8 mouse cellular contexts compared by ENCODE assay signal in genomic region chr1:154102871-154103596, GRCm38 (mm10).
DNase-seq lines count a peak whose midpoint lies in the region; ATAC-seq and TF ChIP-seq lines count a peak whose summit lies in the region.

No protein-coding gene starts in this region.

- H3K4me3 ChIP-seq in embryonic facial prominence, embryonic 15.5 days (replicated peaks): no peak overlapping the region
- no peak overlapping the region for H3K4me3 ChIP-seq in heart, postnatal 0 days (ENCODE audit: low read depth, low read length)
- no peak overlapping the region for H3K4me3 ChIP-seq in lung, adult 2 months (replicated peaks; ENCODE audit: extremely low read depth, low read depth, low read length)
- no peak overlapping the region for H3K4me3 ChIP-seq in thymus, adult 2 months (ENCODE audit: control insufficient read depth, insufficient read depth, low read length)

- H3K9ac ChIP-seq in embryonic facial prominence, embryonic 15.5 days: no peak overlapping the region
- H3K9ac ChIP-seq in heart, postnatal 0 days (replicated peaks; ENCODE audit: low read depth, low read length): no peak overlapping the region

- no peaks in the 10 kb centered on the region for H3K36me3 ChIP-seq in embryonic facial prominence, embryonic 15.5 days
- H3K36me3 ChIP-seq in heart, postnatal 0 days (replicated peaks; ENCODE audit: control insufficient read depth, insufficient read depth, low read length): no peaks in the 10 kb centered on the region
- H3K36me3 ChIP-seq in thymus, adult 2 months (ENCODE audit: control insufficient read depth, insufficient read depth, low read length): no peaks in the 10 kb centered on the region

- peak overlapping the region; percentile 61; the same call in 1 of the 2 replicates for H3K27ac ChIP-seq in embryonic facial prominence, embryonic 15.5 days (replicated peaks)
- H3K27ac ChIP-seq in heart, postnatal 0 days (ENCODE audit: low read depth): peak overlapping the region; percentile 74
- H3K27ac ChIP-seq in thymus, adult 2 months (ENCODE audit: control insufficient read depth, insufficient read depth, low read length): no peak overlapping the region

- H3K9me3 ChIP-seq in embryonic facial prominence, embryonic 15.5 days (replicated peaks): no peaks in the 10 kb centered on the region
- H3K9me3 ChIP-seq in heart, postnatal 0 days (replicated peaks; ENCODE audit: control insufficient read depth, low read length): no peaks in the 10 kb centered on the region

- H3K4me2 ChIP-seq in embryonic facial prominence, embryonic 15.5 days (replicated peaks): no peak overlapping the region
- H3K4me2 ChIP-seq in heart, postnatal 0 days (ENCODE audit: low read depth, low read length): no peak overlapping the region

- TF ChIP-seq POLR2A in lung, adult 2 months (IDR thresholded peaks at IDR 0.05; ENCODE audit: borderline replicate concordance, extremely low read depth, low read depth, low read length): no peak
- no peak for TF ChIP-seq POLR2A in thymus, adult 2 months (IDR thresholded peaks at IDR 0.05; ENCODE audit: control insufficient read depth, extremely low read depth, insufficient read depth, low read length, poor library complexity)

- TF ChIP-seq CTCF in heart, postnatal 0 days (IDR thresholded peaks at IDR 0.05; ENCODE audit: low read depth): no peak; the same call in 1 of the 2 replicates
- no peak for TF ChIP-seq CTCF in lung, adult 2 months (IDR thresholded peaks at IDR 0.05; ENCODE audit: insufficient read depth, low read length)
- no peak for TF ChIP-seq CTCF in thymus, adult 2 months (IDR thresholded peaks at IDR 0.05; ENCODE audit: borderline replicate concordance, control insufficient read depth, extremely low read depth, insufficient read depth, low read length, poor library complexity)

- ATAC-seq in embryonic facial prominence, embryonic 15.5 days (ENCODE audit: insufficient number of reproducible peaks, low FRiP score, low TSS enrichment, low read depth): 0 out of 2 replicates have a peak, but pooled peaks have one; percentile 51
- ATAC-seq in heart, postnatal 0 days (ENCODE audit: insufficient read depth, low read depth): peak; percentile 77

- no peak for TF ChIP-seq EP300 in heart, postnatal 0 days (IDR thresholded peaks at IDR 0.05; ENCODE audit: low read depth)

- peak; percentile 43 for DNase-seq in urinary bladder, postnatal 25 days (ENCODE audit: low spot score)
- DNase-seq in urinary bladder, adult 2 months (ENCODE audit: low spot score): no peak
- DNase-seq in heart, postnatal 0 days (ENCODE audit: low spot score): peak; percentile 57
- DNase-seq in kidney, postnatal 10 days: peak; percentile 81
- DNase-seq in lung, adult 2 months: peak; percentile 51
- peak; percentile 70 for DNase-seq in retina, postnatal 1 day
- DNase-seq in thymus, adult 2 months: no peak

- 46% methylated on average over 15 of the region's 15 CpGs for WGBS in embryonic facial prominence, embryonic 15.5 days
- WGBS in heart, postnatal 0 days: 39% methylated on average over 15 of the region's 15 CpGs
- 26% methylated on average over 15 of the region's 15 CpGs for WGBS in lung, adult 2 months
- WGBS in thymus, adult 2 months: 88% methylated on average over 15 of the region's 15 CpGs

- H3K27me3 ChIP-seq in embryonic facial prominence, embryonic 15.5 days: no peaks in the 10 kb centered on the region
- H3K27me3 ChIP-seq in heart, postnatal 0 days (ENCODE audit: control insufficient read depth, insufficient read depth, low read length): no peaks in the 10 kb centered on the region
- no peaks in the 10 kb centered on the region for H3K27me3 ChIP-seq in thymus, adult 2 months (ENCODE audit: control insufficient read depth, insufficient read depth, low read length)

- H3K4me1 ChIP-seq in embryonic facial prominence, embryonic 15.5 days: peaks cover 13% of the 10 kb centered on the region
- peaks cover 17% of the 10 kb centered on the region for H3K4me1 ChIP-seq in heart, postnatal 0 days (ENCODE audit: control insufficient read depth, insufficient read depth)
- H3K4me1 ChIP-seq in lung, adult 2 months (ENCODE audit: control insufficient read depth, insufficient read depth, low read length): peaks cover 7% of the 10 kb centered on the region
- H3K4me1 ChIP-seq in thymus, adult 2 months (replicated peaks; ENCODE audit: control insufficient read depth, insufficient read depth, low read length): peaks cover 6% of the 10 kb centered on the region; the same call in 1 of the 2 replicates

Comparison
In these comparisons a context has a peak if more than half of its experiments do, and no peak if none do; other contexts are left out.
1. DNase-seq: peak in urinary bladder, postnatal 25 days (single experiment), heart, postnatal 0 days (single experiment), kidney, postnatal 10 days (single experiment), lung, adult 2 months (single experiment) and retina, postnatal 1 day (single experiment); none in urinary bladder, adult 2 months (single experiment) and thymus, adult 2 months (single experiment).